Mouse (Mus musculus) adrenal gland, adult 8-10 months (tissue): ENCODE data around the gene Tom1. TPM values are rescaled to one million over a fixed set of nuclear protein-coding genes. Genes with fewer than 3 reads are reported as not detected.

ENCODE experiments used
- DNase-seq: peaks from one replicate; pipeline ENCODE4 v3.0.0; 2022
- total RNA-seq, 4 experiments: library from RNA; stranded (reverse); gene quantifications; 2 replicates each; pipeline ENCODE4 v1.2.4; 2022

Tom1 gene
- total RNA-seq, 4 experiments from 2014 or later, result 37.1 to 54.3 (median 48.0) TPM

DNA sequence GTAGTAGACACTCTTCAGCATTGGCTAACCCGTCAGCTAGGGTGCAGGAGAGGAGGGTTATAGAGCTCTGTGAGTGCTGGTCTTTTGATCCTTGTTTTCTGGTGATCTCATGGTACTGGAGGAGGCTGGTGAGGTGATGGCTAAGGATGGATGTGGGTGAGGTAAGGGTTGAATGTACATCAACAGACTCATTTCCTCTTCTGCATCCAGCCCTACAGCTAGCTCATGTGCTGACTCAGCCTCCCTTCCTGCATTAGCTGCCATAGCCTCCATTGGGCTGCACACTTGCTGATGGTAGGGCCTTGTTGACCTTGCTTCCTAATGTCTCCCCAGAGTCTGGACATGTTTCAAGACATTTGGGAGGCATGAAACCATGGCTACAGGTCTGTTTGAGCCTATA is 9.5 kb downstream of the Tom1 start:
- no peak for DNase-seq

DNA sequence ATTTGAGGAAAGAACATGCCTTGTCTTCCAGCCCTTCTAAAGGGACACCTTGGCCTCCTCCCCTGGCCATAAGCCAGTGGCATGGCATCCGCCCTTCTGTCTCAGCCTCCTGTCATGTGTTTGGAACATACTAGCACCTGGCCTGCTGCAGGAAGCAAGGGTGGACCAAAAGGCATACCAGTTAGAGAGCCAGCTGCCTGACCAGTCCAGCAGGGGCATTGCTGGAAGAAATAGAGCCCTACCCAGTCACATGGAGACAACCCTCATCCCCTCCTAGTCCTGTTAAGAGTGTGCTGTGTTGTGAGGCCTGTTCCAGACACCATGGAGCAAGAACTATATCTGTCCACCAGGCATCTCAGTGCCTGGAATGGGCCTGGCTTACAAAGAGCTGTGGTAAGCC is 12.8 kb downstream of the Tom1 start:
- DNase-seq, result no peak

DNA sequence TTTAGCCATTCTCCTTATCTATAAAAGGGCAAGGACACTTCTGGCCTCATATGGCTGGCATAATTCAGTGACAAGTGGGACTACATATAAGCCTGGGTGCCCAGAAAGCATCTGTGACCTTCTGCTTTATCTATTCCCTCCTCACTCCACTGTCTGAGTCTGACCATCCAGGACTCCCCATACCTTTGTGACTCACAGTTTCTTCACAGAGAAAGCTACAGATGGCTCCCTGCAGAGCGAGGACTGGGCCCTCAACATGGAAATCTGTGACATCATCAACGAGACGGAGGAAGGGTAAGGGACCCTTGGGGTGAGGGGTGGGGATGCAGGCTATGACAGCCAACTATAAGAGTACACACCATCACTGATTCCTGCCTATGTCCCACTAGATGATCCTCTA is 14.3 kb downstream of the Tom1 start:
- no peak for DNase-seq

DNA sequence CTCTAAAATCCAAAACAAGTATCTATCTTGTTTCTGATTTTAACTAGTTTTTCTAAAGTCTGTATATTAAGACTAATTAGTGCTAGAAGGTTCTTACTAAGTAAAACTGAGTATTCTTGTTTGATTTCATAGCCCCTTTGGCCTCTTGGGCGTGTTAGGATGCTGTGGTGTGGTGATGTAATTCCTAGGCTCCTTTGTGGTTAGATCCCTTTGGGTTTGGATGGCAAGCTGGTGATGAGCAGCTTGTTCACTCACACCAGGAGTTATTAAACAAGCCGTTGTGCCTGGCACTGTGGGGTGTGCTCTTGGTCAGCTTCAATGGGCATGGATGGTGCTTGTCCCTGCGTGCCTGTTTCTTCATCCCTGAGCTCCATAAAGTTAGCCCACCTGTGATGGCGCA is 19.8 kb downstream of the Tom1 start:
- no peak for DNase-seq

DNA sequence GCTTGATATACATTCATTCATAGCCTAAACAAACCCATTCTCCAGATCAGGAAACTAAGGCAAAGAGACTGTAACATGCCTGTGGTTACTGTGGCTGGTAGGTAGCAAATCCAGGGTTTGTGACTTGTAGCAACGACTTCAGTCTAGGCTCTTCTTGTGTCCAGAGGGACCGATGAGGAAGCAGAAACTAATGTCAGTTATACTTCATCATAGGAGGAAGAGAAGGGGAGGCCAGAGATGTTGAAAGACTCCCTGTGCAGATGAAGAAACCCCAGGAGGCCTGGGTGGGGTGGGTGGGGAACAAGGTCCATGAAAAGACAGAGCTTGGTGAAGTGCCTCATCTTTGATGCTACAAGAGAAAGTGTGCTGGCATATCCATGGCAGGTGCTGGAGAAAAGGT is 22.2 kb downstream of the Tom1 start:
- DNase-seq, result no peak

DNA sequence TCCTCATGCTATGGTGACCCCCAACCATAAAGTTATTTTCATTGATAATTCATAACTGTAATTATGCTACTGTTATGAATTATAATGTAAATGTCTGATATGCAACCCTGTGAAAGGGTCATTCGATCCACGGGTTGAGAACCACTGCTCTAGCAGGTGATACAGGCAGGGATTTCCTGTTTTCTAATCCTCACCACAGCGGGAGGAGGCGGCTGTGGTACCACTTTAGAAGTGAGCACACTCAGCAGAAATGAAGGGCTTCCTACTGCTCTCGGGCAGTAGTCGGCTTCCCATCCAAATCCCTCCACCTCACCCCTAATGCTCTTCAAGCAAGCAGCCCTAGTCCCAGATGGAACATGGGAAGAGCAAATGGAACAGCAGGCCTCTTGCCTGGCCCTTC is 26.5 kb downstream of the Tom1 start:
- DNase-seq, result no peak

DNA sequence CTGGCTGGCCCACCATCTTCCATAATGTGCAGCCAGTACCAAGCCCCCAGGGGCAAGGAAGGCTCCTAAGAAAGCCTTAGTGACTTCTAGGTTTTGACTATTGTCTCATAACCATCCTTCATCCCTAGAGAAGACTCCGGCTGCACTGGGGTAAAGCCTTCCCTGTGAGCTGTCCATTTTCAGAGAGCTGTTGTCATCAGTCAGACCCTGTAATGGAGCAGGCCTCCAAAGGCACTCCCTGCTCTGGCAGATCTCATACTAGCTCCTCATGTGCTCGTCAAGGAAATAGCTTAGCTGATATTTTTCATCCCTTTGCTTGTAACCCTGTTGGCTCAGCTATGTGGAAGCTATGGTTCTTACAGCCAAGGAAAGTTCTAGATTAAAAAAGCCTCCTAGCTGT is 27.3 kb downstream of the Tom1 start:
- DNase-seq, result no peak

DNA sequence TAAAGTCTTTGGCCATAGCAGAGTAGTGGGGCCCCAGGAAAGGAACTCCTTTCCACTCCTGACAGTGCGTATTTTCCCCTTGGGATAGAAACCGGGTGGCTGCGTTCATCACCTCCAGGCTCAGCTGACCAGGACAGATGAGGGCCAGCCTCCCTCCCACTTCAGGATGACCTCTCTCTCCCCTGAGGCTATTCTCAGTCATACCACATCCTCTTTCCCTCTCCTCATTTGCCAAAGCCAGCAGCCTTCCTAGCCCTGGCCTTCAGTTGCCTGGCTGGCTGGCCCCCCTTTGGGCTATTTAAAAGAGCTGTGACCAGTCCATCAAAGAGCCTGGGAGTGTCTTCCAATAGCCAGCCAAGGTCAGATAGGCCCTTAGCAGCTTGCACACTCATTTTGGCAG is 29.8 kb downstream of the Tom1 start:
- DNase-seq, result peak; percentile 35

DNA sequence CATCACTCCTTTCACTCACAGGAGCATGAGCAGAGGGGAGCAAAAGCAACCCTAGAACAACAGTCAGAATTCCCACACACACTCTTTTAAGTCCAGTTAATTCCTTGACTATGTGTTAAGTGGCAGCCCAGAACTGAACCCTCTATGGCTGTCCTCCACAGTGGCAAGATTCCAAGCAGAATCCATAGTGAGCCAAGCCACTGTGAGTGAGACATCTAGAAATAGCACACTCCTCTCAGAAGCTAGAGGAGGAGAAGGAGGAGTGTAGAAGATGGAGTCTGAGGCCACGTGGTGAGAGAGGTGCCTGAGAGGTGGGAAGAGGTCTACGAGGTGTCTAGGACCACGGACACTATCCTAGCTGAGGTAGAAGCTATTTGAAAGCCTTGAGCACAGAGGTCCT is 31.3 kb downstream of the Tom1 start:
- DNase-seq, result no peak

DNA sequence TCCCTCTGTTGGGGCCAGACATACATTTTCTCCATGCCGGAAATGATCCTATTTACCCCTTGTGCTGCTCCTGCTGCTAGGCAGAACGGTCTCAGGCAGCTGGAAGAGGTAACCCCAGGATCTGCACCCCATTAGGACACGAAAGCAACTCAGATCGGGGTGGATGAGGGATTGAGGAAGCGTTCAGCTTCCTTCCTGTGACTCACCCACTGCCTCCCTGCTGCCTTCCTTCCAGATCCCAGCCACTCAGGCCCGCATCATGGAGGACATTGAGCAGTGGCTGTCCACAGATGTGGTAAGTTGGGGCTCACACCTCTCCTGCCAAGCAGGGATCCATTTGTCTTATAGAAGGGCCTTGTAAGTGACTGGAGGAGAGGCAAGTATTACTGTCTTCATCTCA is 33.8 kb downstream of the Tom1 start:
- no peak for DNase-seq

DNA sequence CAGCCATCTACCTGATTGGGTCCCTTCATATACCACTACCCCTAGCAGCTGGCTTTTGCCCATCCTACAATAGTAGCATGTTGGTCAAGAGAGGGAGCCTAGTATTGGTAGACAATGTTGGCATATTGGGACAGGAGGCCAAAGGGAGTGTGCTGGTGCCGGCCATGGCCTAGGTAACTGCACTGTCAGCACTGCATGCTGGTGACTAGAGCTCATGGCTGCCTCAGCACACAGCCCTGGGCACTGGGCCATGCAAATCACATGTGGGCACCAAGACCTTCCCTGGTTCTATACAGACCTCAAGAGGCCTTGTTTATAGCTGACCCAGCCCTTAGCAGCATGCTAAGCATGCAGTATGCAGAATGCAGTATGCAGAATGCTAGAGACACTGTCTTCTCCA is 36.8 kb downstream of the Tom1 start:
- DNase-seq, result no peak

DNA sequence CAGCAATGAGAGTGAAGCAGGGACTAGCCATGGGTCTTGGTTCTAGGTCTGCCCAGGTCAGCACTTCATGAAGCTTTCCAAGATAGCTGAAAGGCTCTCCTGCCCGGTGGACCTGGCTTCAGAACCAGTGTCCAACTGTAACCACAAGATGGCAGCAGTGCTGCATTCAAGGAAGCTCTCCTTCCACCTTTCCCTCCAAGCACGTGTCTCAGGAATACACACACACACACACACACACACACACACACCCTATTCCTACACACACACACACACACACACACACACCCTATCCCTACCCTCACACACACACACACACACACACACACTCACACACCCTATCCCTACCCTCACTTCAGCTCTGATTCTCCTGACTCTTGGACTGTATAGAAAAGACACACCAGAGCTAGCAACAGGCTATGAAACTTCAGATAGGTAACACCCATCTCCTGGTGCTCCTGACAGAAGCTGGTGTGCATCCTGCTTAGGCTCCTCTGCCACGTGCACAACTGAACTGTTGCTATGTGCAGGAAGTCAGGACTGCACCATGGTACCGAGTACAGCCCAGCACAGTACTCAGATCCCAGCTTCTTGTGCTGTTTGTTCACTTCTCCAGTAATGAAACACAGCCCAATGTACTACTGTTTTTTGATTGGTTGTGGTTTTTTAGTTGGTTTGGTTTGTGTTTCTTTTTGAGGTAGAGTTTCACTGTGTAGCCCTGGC is 38.3 kb downstream of the Tom1 start:
- DNase-seq, result peak; percentile 71

DNA sequence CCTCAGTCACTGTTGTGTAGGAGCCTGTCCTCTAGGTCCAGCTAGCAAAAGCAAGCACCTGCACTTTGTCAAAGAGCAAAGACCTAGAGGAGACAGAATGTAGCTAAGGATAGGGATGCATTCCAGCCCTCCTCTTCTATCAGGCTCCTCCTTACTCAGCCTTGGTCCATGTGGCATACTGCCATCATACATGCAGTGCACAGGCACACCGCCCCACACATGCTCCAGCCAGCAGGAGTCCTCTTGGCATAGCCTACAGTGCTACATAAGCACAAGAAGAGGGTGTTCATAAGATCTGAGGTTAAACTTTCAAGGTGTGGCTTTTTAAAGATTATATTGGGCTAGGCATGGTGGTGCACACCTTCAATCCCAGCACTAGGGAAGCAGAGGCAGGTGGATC is 41.4 kb downstream of the Tom1 start:
- DNase-seq, result no peak

DNA sequence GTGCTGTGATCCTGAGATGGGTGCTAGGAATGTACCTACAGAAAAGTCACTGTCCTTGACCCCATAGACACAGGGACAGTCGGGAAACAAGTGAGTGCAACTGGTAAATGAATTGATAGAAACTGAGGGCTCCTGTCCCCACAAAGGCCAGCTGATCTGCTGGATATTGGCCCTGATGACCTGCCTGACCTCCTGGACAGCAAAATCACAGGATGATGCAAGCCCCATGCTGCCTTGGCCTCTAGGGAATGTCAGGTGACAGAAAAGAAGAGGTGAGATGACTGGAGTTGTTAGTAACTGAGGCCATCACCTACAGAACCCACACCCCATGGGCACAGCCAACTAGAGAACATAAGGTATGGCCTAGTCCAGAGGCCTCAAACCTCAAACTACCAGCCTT is 44.7 kb downstream of the Tom1 start:
- DNase-seq, result no peak

DNA sequence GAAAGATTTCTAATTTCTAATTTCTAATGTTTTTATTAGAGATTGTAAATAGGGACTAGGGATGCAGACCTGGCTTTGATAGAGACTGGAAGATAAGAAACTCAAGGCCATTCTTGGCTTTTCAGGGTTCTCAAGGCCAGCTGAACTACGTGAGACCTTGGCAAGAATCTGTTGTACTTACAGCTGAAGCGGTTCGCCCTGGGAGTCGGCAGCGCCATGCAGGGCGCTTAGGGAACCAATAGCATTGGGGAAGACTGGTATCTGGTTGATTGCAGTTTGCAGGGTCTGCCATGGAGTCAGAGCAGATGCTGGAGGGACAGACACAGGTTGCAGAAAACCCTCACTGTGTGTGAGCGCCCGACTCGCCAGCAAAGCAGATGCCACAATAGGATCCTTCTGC is 45.3 kb downstream of the Tom1 start:
- DNase-seq, result no peak

DNA sequence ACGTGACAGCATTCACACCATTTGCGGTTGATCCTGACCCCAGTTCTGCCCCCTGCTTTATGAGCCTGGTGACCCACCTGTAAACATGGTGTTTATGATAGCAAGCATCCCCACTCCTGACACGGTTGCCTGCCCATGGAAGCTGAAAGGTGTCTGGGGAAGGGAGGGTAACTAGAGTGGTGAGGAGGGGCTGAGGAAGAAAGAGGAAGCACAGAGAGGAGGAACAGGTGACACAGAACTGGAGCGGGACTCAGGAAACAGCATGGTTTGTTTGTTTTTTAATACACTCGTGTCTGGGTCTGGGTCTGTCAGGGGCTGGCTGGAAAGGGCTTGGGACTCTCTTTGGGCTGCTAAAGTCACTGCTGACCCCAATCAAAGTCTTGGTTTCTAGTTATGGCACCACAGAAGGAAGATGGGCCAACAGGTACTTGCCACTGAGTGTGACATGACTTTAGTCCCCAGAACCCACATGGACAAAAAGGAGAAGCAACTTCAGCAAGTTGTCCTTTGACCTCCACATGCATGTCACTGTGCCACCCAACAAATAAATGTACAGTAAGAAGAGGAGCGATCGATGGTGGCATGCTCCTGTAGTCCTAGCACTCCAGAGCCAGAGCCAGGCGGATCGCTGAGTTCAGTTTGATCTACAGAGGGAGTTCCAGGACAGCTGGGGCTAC is 48.0 kb downstream of the Tom1 start:
- no peak for DNase-seq

DNA sequence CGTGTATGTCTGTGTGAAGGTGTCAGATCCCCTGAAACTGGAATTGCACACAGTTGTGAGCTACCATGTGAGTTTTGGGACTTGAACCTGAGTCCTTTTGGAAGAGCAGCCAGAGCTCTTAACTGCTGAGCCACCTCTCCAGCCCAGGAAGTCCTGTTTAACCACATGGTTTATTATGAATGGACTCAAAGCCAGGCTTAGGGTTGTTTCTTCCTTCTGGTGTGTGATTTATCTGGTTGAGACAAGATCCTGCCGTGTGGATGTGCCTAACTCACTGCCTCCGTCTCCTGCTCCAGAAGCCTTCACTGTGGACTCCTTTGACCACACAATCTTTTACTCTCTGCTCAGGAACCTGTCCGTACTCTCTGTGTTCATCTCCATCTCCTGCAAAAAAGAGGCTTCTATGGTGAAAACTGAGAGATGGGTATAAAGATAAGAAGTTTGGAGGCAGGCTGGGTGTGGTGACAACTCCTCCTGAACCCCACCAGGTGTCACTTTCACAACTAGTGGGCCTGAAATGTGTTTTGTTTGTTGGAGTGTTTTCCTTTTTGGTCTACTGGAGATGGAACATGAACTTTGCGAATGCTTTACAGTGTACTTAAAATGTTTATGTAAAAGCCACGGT is 48.8 kb downstream of the Tom1 start:
- DNase-seq, result no peak

DNA sequence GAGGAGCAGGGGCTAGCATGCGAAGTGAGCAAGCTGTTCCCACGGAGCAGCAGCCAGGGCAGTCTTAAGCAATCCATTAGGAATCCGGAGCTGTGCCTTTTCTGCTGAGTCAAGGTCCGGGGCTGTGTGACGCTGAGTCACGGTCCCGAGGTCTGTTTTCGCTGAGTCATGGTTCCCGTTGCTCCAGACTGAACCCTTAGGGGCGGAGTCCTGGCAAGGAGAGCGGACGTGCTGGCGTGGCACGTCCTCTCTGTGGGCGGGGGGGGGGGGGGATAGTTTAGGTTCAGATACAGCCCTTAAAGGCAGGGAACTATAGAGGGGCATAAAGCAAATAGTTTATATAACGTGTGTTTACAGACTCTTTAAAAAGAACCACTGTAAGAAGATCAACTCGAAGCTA is 50.3 kb downstream of the Tom1 start:
- DNase-seq, result peak; percentile 97

DNA sequence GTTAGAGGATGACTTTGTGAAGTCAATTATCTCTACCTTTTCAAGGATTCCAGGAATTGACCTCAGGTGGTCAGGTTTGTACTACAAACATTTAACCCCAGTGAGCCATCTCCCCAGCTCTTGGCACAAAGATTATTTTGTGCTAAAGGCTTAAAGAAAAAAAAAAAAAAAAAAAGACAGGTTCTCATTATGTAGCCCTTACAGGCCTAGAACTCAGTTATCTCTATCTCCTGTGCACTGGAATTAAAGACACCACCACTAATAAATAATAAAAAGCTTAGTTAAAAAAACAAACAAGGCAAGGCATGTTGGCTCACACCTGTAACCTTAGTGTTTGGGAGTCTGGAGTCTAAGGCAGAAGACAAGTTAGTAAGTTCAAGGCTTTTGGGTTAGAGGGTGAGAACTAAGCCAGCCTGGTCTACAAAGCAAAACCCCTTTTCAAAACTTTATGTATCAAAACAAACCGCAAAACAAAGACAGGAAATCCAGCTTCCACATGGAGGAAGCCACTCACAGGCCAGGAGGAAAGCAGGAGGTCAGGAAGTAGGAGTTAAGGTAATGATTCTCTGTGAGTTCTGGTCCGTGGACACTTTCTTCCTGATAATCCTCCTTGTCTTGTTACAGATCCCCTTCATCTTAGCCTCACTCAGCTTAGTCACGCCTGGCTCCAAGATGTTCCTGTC is 51.0 kb downstream of the Tom1 start:
- no peak for DNase-seq

DNA sequence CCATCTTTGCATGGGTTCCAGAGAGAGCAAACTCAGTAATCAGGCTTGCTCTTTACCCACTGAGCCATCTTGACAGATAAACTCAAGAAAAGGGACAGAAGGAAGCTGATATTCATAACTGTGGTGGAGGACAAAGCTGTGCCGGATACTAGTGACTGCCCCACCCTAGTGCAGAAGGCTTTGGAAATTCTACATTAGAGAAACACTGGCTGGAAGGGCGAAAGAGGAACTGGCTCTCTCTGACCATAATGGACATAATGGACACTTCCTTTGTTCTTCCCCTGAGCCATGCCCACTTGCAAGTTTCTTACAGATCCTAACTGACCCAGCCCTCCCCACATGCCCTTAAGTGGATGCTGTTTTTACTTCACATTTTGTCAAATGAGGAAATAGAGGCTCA is 52.5 kb downstream of the Tom1 start:
- no peak for DNase-seq

DNA sequence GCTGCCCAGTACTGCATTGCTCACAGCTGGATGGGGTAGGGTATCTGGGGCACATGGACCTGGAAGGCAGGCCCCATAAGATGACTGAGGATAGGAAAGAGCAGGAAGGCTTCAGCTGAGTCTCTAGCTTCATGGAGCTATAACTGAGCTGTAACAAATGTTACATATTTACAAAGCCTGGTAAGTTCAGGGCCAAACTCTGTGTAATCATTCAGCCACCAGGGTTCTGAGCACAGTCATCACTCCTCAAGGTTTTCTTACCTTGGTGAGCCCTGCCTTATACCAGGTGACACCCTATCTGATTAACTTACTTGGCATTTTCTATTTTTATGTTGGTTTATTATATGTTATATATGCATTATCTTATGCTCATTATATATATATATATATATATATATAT is 53.6 kb downstream of the Tom1 start:
- no peak for DNase-seq

DNA sequence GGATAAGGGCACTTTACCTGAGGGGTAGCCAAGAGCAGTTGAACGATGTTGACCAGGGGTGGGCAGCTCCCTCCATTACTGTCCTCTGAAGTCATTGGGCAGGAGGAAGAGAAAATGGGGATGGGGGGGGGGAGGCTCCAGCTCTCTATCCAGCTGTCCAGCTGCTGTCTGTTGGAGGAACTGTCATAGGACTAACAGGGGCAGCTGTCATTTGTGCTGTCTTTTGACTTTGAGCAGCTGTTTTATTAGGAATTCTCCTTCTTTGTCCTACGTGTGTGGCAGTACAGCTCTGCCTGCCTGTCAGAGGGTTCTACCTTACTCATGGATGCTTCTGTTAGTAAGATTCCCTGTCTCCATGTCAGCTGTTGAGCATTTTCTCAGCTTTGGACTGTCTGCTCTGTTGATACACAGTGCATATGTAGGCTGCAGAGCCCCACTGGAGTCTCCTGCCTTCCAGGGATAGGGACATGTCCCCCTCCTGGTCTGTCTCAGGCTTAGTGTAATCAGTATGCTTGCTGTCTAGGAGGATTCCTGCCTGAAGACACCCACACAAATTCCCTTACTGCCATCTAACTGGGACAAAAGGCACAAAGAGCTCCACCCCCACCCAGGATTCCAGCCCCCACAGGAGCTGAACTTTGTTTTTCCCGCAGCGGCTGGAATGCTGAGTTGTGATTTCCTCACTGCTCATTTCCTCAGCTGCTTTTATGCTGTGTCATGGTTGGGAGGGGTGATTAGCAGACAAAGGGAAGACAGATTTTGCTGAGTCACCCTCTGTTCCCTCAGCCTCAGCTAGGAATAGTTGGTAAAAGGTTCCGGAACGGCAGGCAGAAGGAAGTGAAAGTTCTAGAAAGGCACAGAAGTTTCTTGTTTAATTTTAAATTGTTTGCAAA is 55.7 kb downstream of the Tom1 start:
- DNase-seq, result peak; percentile 75
